Mouse (Mus musculus) CH12.LX (cell line): ENCODE measurements around the gene Upp1. TPM values are rescaled to one million over a fixed set of nuclear protein-coding genes. Genes with fewer than 3 reads are reported as not detected.

Source experiments
- DNase-seq: peaks from one replicate; pipeline ENCODE4 v3.0.0-alpha.2; 2013; ENCODE audit errors: extremely low read depth
- H3K27ac ChIP-seq: 2 replicates; pipeline ENCODE4 v1.5.1; 2012; ENCODE audit warnings: low read depth, mild to moderate bottlenecking, control low read depth, moderate library complexity; ENCODE audit not compliant: insufficient read depth
- H3K27me3 ChIP-seq: replicated peaks from 2 replicates; pipeline ENCODE3; 2012; ENCODE audit warnings: inconsistent platforms
- H3K36me3 ChIP-seq, 2 experiments: replicated peaks in 1 of 2; 2 replicates each; pipeline versions ENCODE3 to v1.6.1; 2012; ENCODE audit warnings: inconsistent platforms in 1 of 2, low read length in 1 of 2, mild to moderate bottlenecking in 1 of 2, mixed read lengths in 1 of 2, moderate library complexity in 1 of 2; ENCODE audit not compliant: control insufficient read depth in 1 of 2, insufficient read depth in 1 of 2
- H3K4me1 ChIP-seq, 2 experiments: 2 replicates each; pipeline ENCODE4 v1.6.1; 2012; ENCODE audit warnings: inconsistent platforms in 1 of 2, moderate library complexity in 1 of 2; ENCODE audit not compliant: insufficient read depth in 2 of 2, control insufficient read depth in 1 of 2
- H3K4me2 ChIP-seq: 2 replicates; pipeline ENCODE4 v1.6.1; 2012; ENCODE audit warnings: low read depth, mild to moderate bottlenecking, control low read depth; ENCODE audit not compliant: poor library complexity, insufficient read depth, severe bottlenecking
- H3K4me3 ChIP-seq, 3 experiments: fragments of 150-350 bp in 1 of 3; sonication (generic) in 1 of 3; replicated peaks in 1 of 3; 2 replicates each; pipeline versions ENCODE3 to v1.5.1; 2011 to 2012; ENCODE audit warnings: low read depth in 2 of 3, low read length in 2 of 3, mild to moderate bottlenecking in 2 of 3, moderate library complexity in 2 of 3, control low read depth in 1 of 3, improper control_type of control experiment in 1 of 3, inconsistent platforms in 1 of 3, mixed read lengths in 1 of 3; ENCODE audit not compliant: poor library complexity in 1 of 3
- H3K79me2 ChIP-seq: replicated peaks from 2 replicates; pipeline ENCODE4 v1.6.1; 2012; ENCODE audit warnings: mild to moderate bottlenecking, moderate library complexity; ENCODE audit not compliant: control insufficient read depth, poor library complexity, insufficient read depth, severe bottlenecking; ENCODE audit errors: extremely low read depth
- H3K9ac ChIP-seq: 2 replicates; pipeline ENCODE4 v1.6.1; 2012; ENCODE audit warnings: low read depth, mild to moderate bottlenecking, control low read depth, moderate library complexity; ENCODE audit not compliant: insufficient read depth
- H3K9me3 ChIP-seq: replicated peaks from 2 replicates; pipeline ENCODE3; 2012; ENCODE audit warnings: low read length, inconsistent platforms, mixed read lengths
- CTCF ChIP-seq, 2 experiments: IDR thresholded peaks in 1 of 2; conservative IDR thresholded peaks in 1 of 2; 2 replicates each; pipeline ENCODE4 v1.5.1; 2011 to 2012; ENCODE audit warnings: low read depth in 2 of 2, low read length in 2 of 2, improper control_type of control experiment in 1 of 2, inconsistent platforms in 1 of 2, mild to moderate bottlenecking in 1 of 2, moderate library complexity in 1 of 2
- E2F4 ChIP-seq: IDR thresholded peaks from 2 replicates; pipeline ENCODE4 v1.6.1; 2011; ENCODE audit warnings: low read depth, low read length, improper control_type of control experiment; ENCODE audit not compliant: insufficient replicate concordance
- ETS1 ChIP-seq: conservative IDR thresholded peaks from 2 replicates; pipeline ENCODE4 v1.6.1; 2012; ENCODE audit warnings: low read depth, mild to moderate bottlenecking, inconsistent platforms, low read length, improper control_type of control experiment, moderate library complexity
- GABPA ChIP-seq: IDR thresholded peaks from 2 replicates; pipeline ENCODE4 v1.6.1; 2012; ENCODE audit warnings: low read depth, low read length, improper control_type of control experiment, inconsistent platforms; ENCODE audit not compliant: insufficient replicate concordance
- HCFC1 ChIP-seq: IDR thresholded peaks from 2 replicates; pipeline ENCODE4 v1.6.1; 2012; ENCODE audit warnings: low read depth, mild to moderate bottlenecking, inconsistent platforms, low read length, improper control_type of control experiment
- MAFK ChIP-seq: IDR thresholded peaks from 2 replicates; pipeline ENCODE4 v1.6.1; 2011; ENCODE audit warnings: low read length, improper control_type of control experiment; ENCODE audit not compliant: insufficient replicate concordance
- MAX ChIP-seq: IDR thresholded peaks from 2 replicates; pipeline ENCODE4 v1.6.1; 2011; ENCODE audit warnings: low read length, improper control_type of control experiment
- MAZ ChIP-seq: IDR thresholded peaks from 2 replicates; pipeline ENCODE4 v1.6.1; 2012; ENCODE audit warnings: low read depth, mild to moderate bottlenecking, inconsistent platforms, low read length, improper control_type of control experiment, moderate library complexity
- MEF2A ChIP-seq: IDR thresholded peaks from 2 replicates; pipeline ENCODE4 v1.6.1; 2014; ENCODE audit warnings: low read depth, mild to moderate bottlenecking, inconsistent platforms, low read length, improper control_type of control experiment, borderline replicate concordance
- MXI1 ChIP-seq: IDR thresholded peaks from 2 replicates; pipeline ENCODE4 v1.6.1; 2011; ENCODE audit warnings: mild to moderate bottlenecking, low read depth, low read length, improper control_type of control experiment
- NELFE ChIP-seq: IDR thresholded peaks from 2 replicates; pipeline ENCODE4 v1.6.1; 2011; ENCODE audit warnings: low read depth, low read length, improper control_type of control experiment
- NRF1 ChIP-seq: IDR thresholded peaks from 2 replicates; pipeline ENCODE4 v1.6.1; 2014; ENCODE audit warnings: low read depth, mild to moderate bottlenecking, inconsistent platforms, low read length, improper control_type of control experiment, moderate library complexity
- POLR2A ChIP-seq: IDR thresholded peaks from 2 replicates; pipeline ENCODE4 v1.6.1; 2011; ENCODE audit warnings: low read depth, mild to moderate bottlenecking, improper control_type of control experiment, low read length
- POLR2AphosphoS2 ChIP-seq: IDR thresholded peaks from 2 replicates; pipeline ENCODE4 v1.6.1; 2011; ENCODE audit warnings: low read depth, low read length, improper control_type of control experiment
- RAD21 ChIP-seq: IDR thresholded peaks from 2 replicates; pipeline ENCODE4 v1.6.1; 2011; ENCODE audit warnings: low read depth, mild to moderate bottlenecking, low read length, improper control_type of control experiment, moderate library complexity
- SIN3A ChIP-seq: IDR thresholded peaks from 2 replicates; pipeline ENCODE4 v1.6.1; 2012; ENCODE audit warnings: low read length, improper control_type of control experiment, inconsistent platforms
- SMC3 ChIP-seq: IDR thresholded peaks from 2 replicates; pipeline ENCODE4 v1.6.1; 2011; ENCODE audit warnings: low read depth, low read length, improper control_type of control experiment
- TBP ChIP-seq: conservative IDR thresholded peaks from 2 replicates; pipeline ENCODE4 v1.6.1; 2011; ENCODE audit warnings: low read depth, low read length, improper control_type of control experiment
- TCF12 ChIP-seq: IDR thresholded peaks from 2 replicates; pipeline ENCODE4 v1.6.1; 2014; ENCODE audit warnings: low read depth, mild to moderate bottlenecking, inconsistent platforms, low read length, improper control_type of control experiment
- UBTF ChIP-seq: IDR thresholded peaks from 2 replicates; pipeline ENCODE4 v1.6.1; 2012; ENCODE audit warnings: low read depth, mild to moderate bottlenecking, inconsistent platforms, low read length, improper control_type of control experiment, moderate library complexity
- dilution Hi-C: fragments of 300-500 bp; cut with MboI; formaldehyde crosslinking; loops from 2 replicates; pipeline ENCODE4 v1.14.3; 2020; ENCODE audit warnings: low sequenced_read_pairs; ENCODE audit not compliant: extremely low pct_unique_long_range_greater_than_20kb, extremely low pct_ligation_motif_present
- in situ Hi-C: fragments of 300-500 bp; cut with MboI; formaldehyde crosslinking; loops from 3 replicates; pipeline ENCODE4 v1.14.3; 2019; ENCODE audit warnings: low sequenced_read_pairs, low pct_ligation_motif_present, low pct_unique_long_range_greater_than_20kb, mixed read lengths
- polyA plus RNA-seq: library from polyadenylated mRNA; unstranded; fragments of >175 nt; gene quantifications from 2 replicates; pipeline ENCODE4 v1.2.1, GENCODE M21; 2012; ENCODE audit warnings: low read depth; ENCODE audit not compliant: insufficient read length
- total RNA-seq, 2 experiments: library from RNA; depleted of rRNA; stranded (reverse); fragments of 300-350 nt in 1 of 2; fragments of >200 nt in 1 of 2; gene quantifications; 2 replicates each; pipeline ENCODE4 v1.2.3; 2012 to 2014

The Upp1 gene
- total and polyA plus RNA-seq, 3 experiments: 0.21 TPM; not detected in 2

- TF ChIP-seq RAD21 (peak; percentile 83), TCF12 (no peak), SIN3A (no peak), MEF2A (no peak), MAZ (no peak), CTCF (conservative IDR thresholded peaks at IDR 0.05 in 1 of 2, IDR thresholded peaks at IDR 0.05 in 1 of 2; ENCODE audit: low read depth in 2 of 2, low read length in 2 of 2) (peak in 1 of 2 experiments; percentile 75; a peak in 2 of 4 replicates), SMC3 (peak; percentile 61), GABPA (no peak), MAX (no peak), UBTF (no peak)
- H3K36me3 ChIP-seq: no peaks in the 10 kb centered on the region
- no peaks in the 10 kb centered on the region for H3K9me3 ChIP-seq
- peaks cover 81% of the 10 kb centered on the region for H3K27me3 ChIP-seq
- in situ Hi-C loops (no loop called here), dilution Hi-C loops (loop anchor here (25.0 kb wide), 1 partner anchor 139 kb away; no protein-coding TSS in a partner anchor)
- no peak overlapping the region for H3K4me2 ChIP-seq
- DNase-seq: no peak
- H3K27ac ChIP-seq: no peak overlapping the region
- H3K79me2 ChIP-seq: no peaks in the 10 kb centered on the region
- H3K4me1 ChIP-seq: no peaks in the 10 kb centered on the region
- H3K4me3 ChIP-seq: no peak overlapping the region
- no peak overlapping the region for H3K9ac ChIP-seq
These were observed 8.6 kb downstream of the Upp1 start for GRCm38 (mm10) chr11:9126373-9127107.

- in situ Hi-C loops: no loop called here
These were observed 10.2 kb downstream of the Upp1 start for GRCm38 (mm10) chr11:9128110-9128509.

More at GRCm38 (mm10) chr11:9128110-9128509, 10.2 kb downstream of the Upp1 start:
- Histone ChIP-seq H3K79me2 (no peaks in the 10 kb centered on the region), H3K36me3 (no peaks in the 10 kb centered on the region), H3K4me2 (no peak overlapping the region), H3K4me3 (no peak overlapping the region), H3K4me1 (no peaks in the 10 kb centered on the region), H3K27me3 (peaks cover 82% of the 10 kb centered on the region), H3K9ac (no peak overlapping the region), H3K27ac (no peak overlapping the region)
- no peak for DNase-seq
- TF ChIP-seq TBP (no peak), SMC3 (no peak), SIN3A (no peak), MAFK (no peak), MXI1 (no peak), UBTF (no peak), NRF1 (no peak), RAD21 (no peak), HCFC1 (no peak), E2F4 (no peak), POLR2A (no peak), ETS1 (no peak), POLR2AphosphoS2 (no peak), NELFE (no peak), TCF12 (no peak)
- TF ChIP-seq, all 38 proteins: peak for 0
- dilution Hi-C loops: loop anchor here (25.0 kb wide), 1 partner anchor 141 kb away; no protein-coding TSS in a partner anchor
- no peaks in the 10 kb centered on the region for H3K9me3 ChIP-seq
